Mouse (Mus musculus) myocyte (in vitro differentiated cells): ENCODE measurements around the gene Pptc7. TPM values are rescaled to one million over a fixed set of nuclear protein-coding genes. Genes with fewer than 3 reads are reported as not detected.

Experiments
- H3K27me3 ChIP-seq: one replicate; pipeline ENCODE4 v1.6.1; 2011; ENCODE audit not compliant: control insufficient read depth, insufficient read depth, insufficient read length
- H3K36me3 ChIP-seq: one replicate; pipeline ENCODE4 v1.6.1; 2011; ENCODE audit not compliant: control insufficient read depth, insufficient read depth
- H3K4me2 ChIP-seq: one replicate; pipeline ENCODE4 v1.6.1; 2011; ENCODE audit warnings: low read depth, control low read depth
- H3K4me3 ChIP-seq: one replicate; pipeline ENCODE4 v1.5.1; 2011; ENCODE audit warnings: mild to moderate bottlenecking, control low read depth, moderate library complexity
- H3K79me2 ChIP-seq: one replicate; pipeline ENCODE4 v1.6.1; 2011; ENCODE audit not compliant: control insufficient read depth, insufficient read depth
- H3ac ChIP-seq: one replicate; pipeline ENCODE4 v1.6.1; 2011; ENCODE audit not compliant: control insufficient read depth, insufficient read length
- CEBPB ChIP-seq: IDR thresholded peaks from 2 replicates; pipeline ENCODE4 v1.6.1; 2011; ENCODE audit warnings: mild to moderate bottlenecking, moderate library complexity; ENCODE audit not compliant: poor library complexity, insufficient read depth, severe bottlenecking
- E2F4 ChIP-seq: IDR thresholded peaks from one replicate; pipeline ENCODE4 v1.6.1; 2011; ENCODE audit warnings: mild to moderate bottlenecking, control low read depth, moderate library complexity; ENCODE audit not compliant: insufficient read depth
- MAX ChIP-seq: IDR thresholded peaks from one replicate; pipeline ENCODE4 v1.6.1; 2011; ENCODE audit warnings: low read depth, mild to moderate bottlenecking, control low read depth
- MYOD1 ChIP-seq, 3 experiments: IDR thresholded peaks; one replicate each; pipeline ENCODE4 v1.6.1; 2011; ENCODE audit warnings: control low read depth in 2 of 3, low read depth in 2 of 3, mild to moderate bottlenecking in 2 of 3, moderate library complexity in 1 of 3; ENCODE audit not compliant: insufficient read length in 2 of 3, control insufficient read depth in 1 of 3
- MYOG ChIP-seq, 3 experiments: IDR thresholded peaks; one replicate each; pipeline ENCODE4 v1.6.1; 2011; ENCODE audit warnings: control low read depth in 2 of 3, low read depth in 2 of 3, mild to moderate bottlenecking in 2 of 3; ENCODE audit not compliant: insufficient read length in 2 of 3, control insufficient read depth in 1 of 3, insufficient read depth in 1 of 3
- POLR2A ChIP-seq: IDR thresholded peaks from one replicate; pipeline ENCODE4 v1.6.1; 2011; ENCODE audit warnings: low read depth, mild to moderate bottlenecking, control low read depth, moderate library complexity; ENCODE audit not compliant: insufficient read length
- POLR2AphosphoS2 ChIP-seq: IDR thresholded peaks from one replicate; pipeline ENCODE4 v1.6.1; 2011; ENCODE audit warnings: low read depth, control low read depth; ENCODE audit not compliant: insufficient read length
- REST ChIP-seq: IDR thresholded peaks from one replicate; pipeline ENCODE4 v1.6.1; 2011; ENCODE audit warnings: mild to moderate bottlenecking, control low read depth, moderate library complexity; ENCODE audit not compliant: insufficient read depth, insufficient read length
- SRF ChIP-seq: IDR thresholded peaks from one replicate; pipeline ENCODE4 v1.6.1; 2011; ENCODE audit warnings: low read depth; ENCODE audit not compliant: control insufficient read depth, insufficient read length
- TCF12 ChIP-seq: IDR thresholded peaks from one replicate; pipeline ENCODE4 v1.6.1; 2011; ENCODE audit warnings: mild to moderate bottlenecking, control low read depth; ENCODE audit not compliant: poor library complexity, insufficient read depth, severe bottlenecking
- TCF3 ChIP-seq: IDR thresholded peaks from one replicate; pipeline ENCODE4 v1.6.1; 2011; ENCODE audit warnings: low read depth, control low read depth; ENCODE audit not compliant: insufficient read length
- USF1 ChIP-seq: IDR thresholded peaks from one replicate; pipeline ENCODE4 v1.6.1; 2011; ENCODE audit warnings: low read depth, mild to moderate bottlenecking, control low read depth, moderate library complexity
- polyA plus RNA-seq: library from polyadenylated mRNA; unstranded; fragments of >200 nt; fragmentation: generic; extraction: Trizol; gene quantifications from one replicate; pipeline ENCODE4 v1.2.1, GENCODE M21; 2012; ENCODE audit warnings: missing spikeins

The Pptc7 gene
- polyA plus RNA-seq, 1 experiment, result 6.2 TPM

- Histone ChIP-seq H3K36me3 (no peaks in the 10 kb centered on the region), H3K4me2 (no peak overlapping the region), H3K4me3 (no peak overlapping the region), H3K79me2 (no peaks in the 10 kb centered on the region), H3K27me3 (no peaks in the 10 kb centered on the region), H3ac (no peak overlapping the region)
- TF ChIP-seq POLR2A, result no peak
- no peak for TF ChIP-seq USF1
- no peak for TF ChIP-seq MYOD1 (IDR thresholded peaks at IDR 0.05; ENCODE audit: control insufficient read depth in 1 of 3, insufficient read length in 2 of 3, low read depth in 2 of 3)
Measured at GRCm38 (mm10) chr5:122319474-122320204, 35.5 kb downstream of the Pptc7 start.

- Histone ChIP-seq H3K27me3 (no peaks in the 10 kb centered on the region), H3K4me2 (no peak overlapping the region), H3K79me2 (no peaks in the 10 kb centered on the region), H3K4me3 (no peak overlapping the region), H3ac (no peak overlapping the region), H3K36me3 (no peaks in the 10 kb centered on the region)
- TF ChIP-seq MYOD1 (IDR thresholded peaks at IDR 0.05; ENCODE audit: control insufficient read depth in 1 of 3, insufficient read length in 2 of 3, low read depth in 2 of 3), result no peak
- TF ChIP-seq SRF, result no peak
- no peak for TF ChIP-seq REST
- no peak for TF ChIP-seq TCF12
- TF ChIP-seq CEBPB, result no peak
- no peak for TF ChIP-seq POLR2AphosphoS2
- TF ChIP-seq TCF3, result no peak
- TF ChIP-seq USF1, result no peak
- TF ChIP-seq POLR2A, result no peak
- no peak for TF ChIP-seq MYOG (IDR thresholded peaks at IDR 0.05; ENCODE audit: control insufficient read depth in 1 of 3, insufficient read depth in 1 of 3, insufficient read length in 2 of 3, low read depth in 2 of 3)
- no peak for TF ChIP-seq MAX
- TF ChIP-seq E2F4, result no peak
Measured at GRCm38 (mm10) chr5:122320205-122320781, 36.1 kb downstream of the Pptc7 start.

DNA sequence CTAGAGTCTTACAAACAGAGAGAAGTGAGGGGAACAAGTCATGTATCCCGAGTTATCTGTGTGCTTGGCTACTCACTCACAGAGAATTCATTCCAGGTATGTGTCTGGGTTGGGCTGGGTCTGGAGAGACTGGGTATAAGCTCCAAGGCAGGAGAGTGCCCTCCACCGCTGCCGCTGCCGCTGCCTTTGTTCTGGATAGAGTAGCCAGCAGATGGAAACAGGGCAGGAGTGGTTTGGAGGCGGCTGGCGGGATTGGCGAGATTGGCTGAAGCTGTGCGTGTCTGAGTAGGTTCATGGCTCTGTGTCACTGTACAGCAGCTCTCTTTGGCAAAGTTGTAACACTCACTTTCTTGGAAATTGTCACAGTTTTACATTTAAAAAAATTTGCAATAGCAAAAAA, 39.4 kb downstream of the Pptc7 start:
- no peak for TF ChIP-seq REST
- no peak for TF ChIP-seq POLR2A
- no peak for TF ChIP-seq TCF3
- TF ChIP-seq TCF12, result no peak
- no peak for TF ChIP-seq MYOG (IDR thresholded peaks at IDR 0.05; ENCODE audit: control insufficient read depth in 1 of 3, insufficient read depth in 1 of 3, insufficient read length in 2 of 3, low read depth in 2 of 3)
- no peak for TF ChIP-seq USF1
- no peak for TF ChIP-seq E2F4
- no peak for TF ChIP-seq SRF
- no peak for TF ChIP-seq MYOD1 (IDR thresholded peaks at IDR 0.05; ENCODE audit: control insufficient read depth in 1 of 3, insufficient read length in 2 of 3, low read depth in 2 of 3)
- TF ChIP-seq MAX, result no peak
- TF ChIP-seq CEBPB, result no peak
- TF ChIP-seq POLR2AphosphoS2, result no peak

GRCm38 (mm10) chr5:122324608-122325431, 40.7 kb downstream of the Pptc7 start:
- H3ac ChIP-seq, result no peak overlapping the region
- H3K36me3 ChIP-seq, result no peaks in the 10 kb centered on the region
- H3K27me3 ChIP-seq, result no peaks in the 10 kb centered on the region
- no peaks in the 10 kb centered on the region for H3K79me2 ChIP-seq
- peak overlapping the region; percentile 20 for H3K4me2 ChIP-seq
- TF ChIP-seq MAX, result no peak
- no peak overlapping the region for H3K4me3 ChIP-seq

More for the DNA sequence above, 39.4 kb downstream of the Pptc7 start:
- Histone ChIP-seq H3ac (no peak overlapping the region), H3K79me2 (no peaks in the 10 kb centered on the region), H3K27me3 (no peaks in the 10 kb centered on the region), H3K4me3 (no peak overlapping the region), H3K4me2 (no peak overlapping the region), H3K36me3 (no peaks in the 10 kb centered on the region)

GRCm38 (mm10) chr5:122325477-122325876, 41.3 kb downstream of the Pptc7 start:
- no peak for TF ChIP-seq CEBPB
- TF ChIP-seq TCF3, result no peak
- no peak for TF ChIP-seq MYOG (IDR thresholded peaks at IDR 0.05; ENCODE audit: control insufficient read depth in 1 of 3, insufficient read depth in 1 of 3, insufficient read length in 2 of 3, low read depth in 2 of 3)
- no peak for TF ChIP-seq TCF12
- TF ChIP-seq POLR2AphosphoS2, result no peak
- TF ChIP-seq REST, result no peak
- no peak for TF ChIP-seq MYOD1 (IDR thresholded peaks at IDR 0.05; ENCODE audit: control insufficient read depth in 1 of 3, insufficient read length in 2 of 3, low read depth in 2 of 3)
- TF ChIP-seq SRF, result no peak
- no peak for TF ChIP-seq POLR2A
- TF ChIP-seq USF1, result no peak
- no peak for TF ChIP-seq E2F4
- TF ChIP-seq MAX, result no peak
- Histone ChIP-seq H3K4me3 (no peak overlapping the region), H3K4me2 (peak overlapping the region; percentile 20), H3K79me2 (no peaks in the 10 kb centered on the region), H3K27me3 (no peaks in the 10 kb centered on the region), H3K36me3 (no peaks in the 10 kb centered on the region), H3ac (no peak overlapping the region)
